Mouse (Mus musculus) hindbrain, postnatal 0 days (tissue): Measurements from ENCODE around the gene Rpl37a. TPM values are rescaled to one million over a fixed set of nuclear protein-coding genes. Genes with fewer than 3 reads are reported as not detected.

Experiments used
- ATAC-seq: fragments of 200-750 bp; cut with Nextera tagmentation; 2 replicates; pipeline ENCODE4 v1.8.0; 2017; ENCODE audit warnings: mild to moderate bottlenecking, moderate TSS enrichment, moderate library complexity
- DNase-seq: peaks from one replicate; pipeline ENCODE4 v3.0.0-alpha.2; 2015; ENCODE audit warnings: low spot score
- H3K27ac ChIP-seq: fragments of 300-500 bp; sonication (generic); 2 replicates; pipeline ENCODE4 v1.5.1; 2014; ENCODE audit warnings: mild to moderate bottlenecking
- H3K27me3 ChIP-seq: fragments of 300-500 bp; sonication (generic); 2 replicates; pipeline ENCODE4 v1.6.1; 2014; ENCODE audit warnings: low read length, mixed read lengths; ENCODE audit not compliant: insufficient read depth
- H3K36me3 ChIP-seq: fragments of 300-500 bp; sonication (generic); 2 replicates; pipeline ENCODE4 v1.6.1; 2014; ENCODE audit warnings: low read length, mixed read lengths; ENCODE audit not compliant: insufficient read depth
- H3K4me1 ChIP-seq: fragments of 300-500 bp; sonication (generic); 2 replicates; pipeline ENCODE4 v1.6.1; 2014; ENCODE audit warnings: antibody characterized with exemption, low read length, mixed read lengths; ENCODE audit not compliant: insufficient read depth
- H3K4me2 ChIP-seq: fragments of 300-500 bp; sonication (generic); 2 replicates; pipeline ENCODE4 v1.6.1; 2014; ENCODE audit warnings: low read depth, mild to moderate bottlenecking, low read length, moderate library complexity, mixed read lengths
- H3K4me3 ChIP-seq: fragments of 300-500 bp; sonication (generic); 2 replicates; pipeline ENCODE4 v1.5.1; 2014; ENCODE audit warnings: low read length
- H3K9ac ChIP-seq: fragments of 300-500 bp; sonication (generic); replicated peaks from 2 replicates; pipeline ENCODE4 v1.6.1; 2014; ENCODE audit warnings: mild to moderate bottlenecking, low read length, moderate library complexity, mixed read lengths
- H3K9me3 ChIP-seq: fragments of 300-500 bp; sonication (generic); 2 replicates; pipeline ENCODE4 v1.6.1; 2016; ENCODE audit warnings: low read length, mixed read lengths
- CTCF ChIP-seq: IDR thresholded peaks from 2 replicates; pipeline ENCODE4 v1.5.1; 2016; ENCODE audit warnings: antibody characterized with exemption, control low read depth, low read depth
- WGBS: fragments of 180-500 bp; shearing (Covaris S2); extraction: QIAGEN DNeasy Blood & Tissue Kit; methylation state at CpG from one replicate; pipeline ENCODE4 v1.1.7; 2014; 5-methylcytosine and 5-hydroxymethylcytosine counted together
- polyA plus RNA-seq: library from polyadenylated mRNA; unstranded; fragments of >200 nt; fragmentation: Nextera tagmentation; extraction: Ambion mirVana; gene quantifications from 2 replicates; pipeline ENCODE4 v1.2.1, GENCODE M21; 2015
- total RNA-seq: library from RNA; depleted of rRNA; stranded (reverse); fragments of >200 nt; gene quantifications from 2 replicates; pipeline ENCODE4 v1.2.3, GENCODE M21; 2014; rRNA removed

Rpl37a gene
- total and polyA plus RNA-seq, 2 experiments from 2014 or later = 437 to 1,178 TPM

- peak; percentile 90 for ATAC-seq
- WGBS = 51% methylated on average over 7 of the region's 7 CpGs
- no peaks in the 10 kb centered on the region for H3K36me3 ChIP-seq
- no peak overlapping the region for H3K4me3 ChIP-seq
- H3K27me3 ChIP-seq = no peaks in the 10 kb centered on the region
- H3K4me1 ChIP-seq = peaks cover 9% of the 10 kb centered on the region; the same call in 1 of the 2 replicates
- no peak overlapping the region for H3K9ac ChIP-seq
- H3K9me3 ChIP-seq = no peaks in the 10 kb centered on the region
- no peak for TF ChIP-seq CTCF
- no peak overlapping the region for H3K4me2 ChIP-seq
- peak; percentile 83 for DNase-seq
- no peak overlapping the region for H3K27ac ChIP-seq
Measured at GRCm38 (mm10) chr1:72751371-72751781, 40.3 kb downstream of the Rpl37a start.

- ATAC-seq (no peak), DNase-seq (no peak)
- Histone ChIP-seq H3K4me1 (peaks cover 9% of the 10 kb centered on the region; the same call in 1 of the 2 replicates), H3K36me3 (no peaks in the 10 kb centered on the region), H3K9ac (no peak overlapping the region), H3K4me3 (no peak overlapping the region), H3K27ac (no peak overlapping the region), H3K27me3 (no peaks in the 10 kb centered on the region), H3K9me3 (no peaks in the 10 kb centered on the region), H3K4me2 (no peak overlapping the region)
- 82% methylated on average over 6 of the region's 6 CpGs for WGBS
- TF ChIP-seq CTCF = no peak
Measured at GRCm38 (mm10) chr1:72753211-72753610, 42.1 kb downstream of the Rpl37a start.

GRCm38 (mm10) chr1:72755227-72755626 is 44.1 kb downstream of the Rpl37a start:
- no peaks in the 10 kb centered on the region for H3K27me3 ChIP-seq
- WGBS = 73% methylated on average over 8 of the region's 8 CpGs
- H3K27ac ChIP-seq = no peak overlapping the region
- no peaks in the 10 kb centered on the region for H3K36me3 ChIP-seq
- H3K9me3 ChIP-seq = no peaks in the 10 kb centered on the region
- H3K4me3 ChIP-seq = no peak overlapping the region
- no peak overlapping the region for H3K4me2 ChIP-seq
- TF ChIP-seq CTCF = no peak
- peaks cover 9% of the 10 kb centered on the region; the same call in 1 of the 2 replicates for H3K4me1 ChIP-seq
- ATAC-seq (no peak), DNase-seq (no peak)
- no peak overlapping the region for H3K9ac ChIP-seq

GRCm38 (mm10) chr1:72755801-72756200 is 44.7 kb downstream of the Rpl37a start:
- DNase-seq (no peak), ATAC-seq (no peak)
- Histone ChIP-seq H3K9ac (no peak overlapping the region), H3K36me3 (no peaks in the 10 kb centered on the region), H3K9me3 (no peaks in the 10 kb centered on the region), H3K27me3 (no peaks in the 10 kb centered on the region), H3K27ac (no peak overlapping the region), H3K4me3 (no peak overlapping the region), H3K4me1 (peaks cover 9% of the 10 kb centered on the region; the same call in 1 of the 2 replicates), H3K4me2 (no peak overlapping the region)
- no peak for TF ChIP-seq CTCF
- WGBS = 75% methylated on average over 2 of the region's 2 CpGs

- no peak for TF ChIP-seq CTCF
- no peaks in the 10 kb centered on the region for H3K36me3 ChIP-seq
- H3K4me2 ChIP-seq = no peak overlapping the region
- H3K4me3 ChIP-seq = no peak overlapping the region
- no peaks in the 10 kb centered on the region for H3K4me1 ChIP-seq
- H3K9ac ChIP-seq = no peak overlapping the region
- no peak for ATAC-seq
- no peak for DNase-seq
- H3K27ac ChIP-seq = no peak overlapping the region
- H3K27me3 ChIP-seq = no peaks in the 10 kb centered on the region
- WGBS = 85% methylated on average over 6 of the region's 6 CpGs
- no peaks in the 10 kb centered on the region for H3K9me3 ChIP-seq
Measured at GRCm38 (mm10) chr1:72759758-72760157, 48.7 kb downstream of the Rpl37a start.

Other genes starting within 250 kb of the Rpl37a start
- 34.6 and 34.9 TPM in 2 replicates for gene March4, start 174.4 kb upstream of the Rpl37a start, total RNA-seq
- 6.6 and 7.5 TPM in 2 replicates for gene March4, start 174.4 kb upstream of the Rpl37a start, polyA plus RNA-seq
- 42.0 and 53.6 TPM in 2 replicates for gene Smarcal1, start 128.0 kb upstream of the Rpl37a start, total RNA-seq
- 19.1 and 19.7 TPM in 2 replicates for gene Smarcal1, start 128.0 kb upstream of the Rpl37a start, polyA plus RNA-seq
- not detected in 2 replicates for gene Ankar, start 10.7 kb upstream of the Rpl37a start, total RNA-seq
- not detected in 2 replicates for gene Ankar, start 10.7 kb upstream of the Rpl37a start, polyA plus RNA-seq
- gene Igfbp2, start 113.2 kb downstream of the Rpl37a start, total RNA-seq = 686 and 698 TPM in 2 replicates
- 470 and 480 TPM in 2 replicates for gene Igfbp2, start 113.2 kb downstream of the Rpl37a start, polyA plus RNA-seq
- 127 and 131 TPM in 2 replicates for gene Igfbp5, start 163.6 kb downstream of the Rpl37a start, total RNA-seq
- 40.0 and 44.6 TPM in 2 replicates for gene Igfbp5, start 163.6 kb downstream of the Rpl37a start, polyA plus RNA-seq